Mouse (Mus musculus): ENCODE results near the gene Stradb.

Gene Stradb

GRCm38 (mm10) chr1:58959682-58960081, 13.6 kb upstream of the Stradb start:
- in situ Hi-C loops (cut with MboI, MseI), result loop anchor here (5.0 kb wide), 1 partner anchor 52 kb away; no protein-coding TSS in a partner anchor

- in situ Hi-C loops (cut with MboI, MseI), result loop anchor here (5.0 kb wide), 1 partner anchor 54 kb away; no protein-coding TSS in a partner anchor
These were observed 12.0 kb upstream of the Stradb start for GRCm38 (mm10) chr1:58961152-58961893.

GRCm38 (mm10) chr1:58962418-58962817, 10.9 kb upstream of the Stradb start:
- in situ Hi-C loops (cut with MboI, MseI), result loop anchor here (5.0 kb wide), 1 partner anchor 55 kb away; no protein-coding TSS in a partner anchor

- in situ Hi-C loops (cut with MboI, MseI), result loop anchor here (5.0 kb wide), 1 partner anchor 56 kb away; no protein-coding TSS in a partner anchor
These were observed 10.5 kb upstream of the Stradb start for GRCm38 (mm10) chr1:58962865-58963264.

- in situ Hi-C loops (cut with MboI, MseI), result no loop called here
These were observed 5.8 kb upstream of the Stradb start for GRCm38 (mm10) chr1:58967534-58967933.

GRCm38 (mm10) chr1:58970054-58970453, 3.3 kb upstream of the Stradb start:
- in situ Hi-C loops (cut with MboI, MseI), result no loop called here

- in situ Hi-C loops (cut with MboI, MseI), result no loop called here
These were observed 2.2 kb upstream of the Stradb start for GRCm38 (mm10) chr1:58971097-58971496.

- in situ Hi-C loops (cut with MboI, MseI), result no loop called here
These were observed 414 bp upstream of the Stradb start for GRCm38 (mm10) chr1:58972851-58973365.

GRCm38 (mm10) chr1:58982276-58982675, 9.0 kb downstream of the Stradb start:
- in situ Hi-C loops (cut with MboI, MseI), result no loop called here

- in situ Hi-C loops (cut with MboI, MseI), result no loop called here
These were observed 11.3 kb downstream of the Stradb start for GRCm38 (mm10) chr1:58984586-58984985.

- in situ Hi-C loops (cut with MboI, MseI), result loop anchor here (5.0 to 10.0 kb wide), 2 partner anchors 81 to 228 kb away; no protein-coding TSS in a partner anchor
These were observed 19.8 kb downstream of the Stradb start for GRCm38 (mm10) chr1:58993144-58993543.

- in situ Hi-C loops (cut with MboI, MseI), result loop anchor here (5.0 to 10.0 kb wide), 2 partner anchors 81 to 229 kb away; no protein-coding TSS in a partner anchor
These were observed 20.4 kb downstream of the Stradb start for GRCm38 (mm10) chr1:58993723-58994122.

- in situ Hi-C loops (cut with MboI, MseI), result loop anchor here (10.0 kb wide), 1 partner anchor 231 kb away; no protein-coding TSS in a partner anchor
These were observed 22.0 kb downstream of the Stradb start for GRCm38 (mm10) chr1:58995313-58995712.

GRCm38 (mm10) chr1:59009250-59009649, 35.9 kb downstream of the Stradb start:
- in situ Hi-C loops (cut with MboI, MseI), result loop anchor here (5.0 kb wide), 1 partner anchor 233 kb away; no protein-coding TSS in a partner anchor

- in situ Hi-C loops (cut with MboI, MseI), result no loop called here
These were observed 48.2 kb downstream of the Stradb start for GRCm38 (mm10) chr1:59021556-59021955.

- in situ Hi-C loops (cut with MboI, MseI), result no loop called here
These were observed 64.4 kb downstream of the Stradb start for GRCm38 (mm10) chr1:59037723-59038122.

Data from T-helper 1 cell (primary cell).